8 mouse cellular contexts compared by ENCODE assay signal in the genomic region with DNA sequence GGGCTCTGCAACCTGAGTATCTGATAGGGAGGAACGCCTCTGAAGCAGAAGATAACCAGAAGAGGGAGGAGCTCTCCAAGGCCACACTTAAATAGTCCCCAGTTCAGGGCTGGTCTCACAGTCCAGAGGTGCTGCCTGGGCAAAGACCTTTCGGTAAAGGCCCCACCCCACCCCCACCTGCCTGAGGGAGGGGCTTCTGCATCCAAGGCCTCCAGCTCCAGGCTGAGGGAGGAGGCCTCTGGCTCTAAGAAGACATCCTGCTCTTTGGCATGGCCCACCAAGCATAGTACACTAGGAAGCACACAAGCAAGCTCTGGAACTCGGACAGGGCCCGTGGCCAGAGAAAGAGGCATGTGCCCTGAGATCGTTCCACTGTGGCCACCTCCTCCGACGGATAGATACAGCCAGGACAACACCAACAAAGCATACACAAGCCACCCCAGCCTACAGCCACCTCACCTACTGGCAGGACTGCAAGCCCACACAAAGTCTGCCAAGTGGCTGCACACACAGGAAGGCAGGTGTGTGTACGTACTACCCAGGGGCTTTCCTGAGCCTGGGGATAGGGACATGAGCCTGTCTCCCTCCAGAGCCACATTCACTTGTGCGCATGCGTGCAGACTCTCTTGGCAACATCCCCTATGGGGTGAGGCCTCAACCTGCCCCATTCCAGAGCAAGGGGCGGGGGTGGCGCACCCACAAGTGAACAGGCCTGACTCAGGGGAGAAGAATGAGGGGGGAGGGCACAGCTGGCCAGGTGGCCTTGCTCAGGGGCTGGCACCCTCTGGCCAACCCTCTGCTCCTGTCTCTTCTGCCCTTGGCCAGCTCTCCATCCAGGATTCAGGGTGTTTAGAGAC. TPM values are rescaled to one million over a fixed set of nuclear protein-coding genes. Genes with fewer than 3 reads are reported as not detected.
A peak's percentile ranks its signal among the peaks of the same experiment; 100 is the strongest.
DNase-seq lines count a peak whose midpoint lies in the region; ATAC-seq and TF ChIP-seq lines count a peak whose summit lies in the region.

No protein-coding gene starts in this region.

- TF ChIP-seq EP300 in lung, postnatal 0 days (IDR thresholded peaks at IDR 0.05) = peak; percentile 62

- TF ChIP-seq CTCF in E14TG2a.4 (conservative IDR thresholded peaks at IDR 0.05; ENCODE audit: low read length) (no peak), Patski (IDR thresholded peaks at IDR 0.05) (no peak)
- TF ChIP-seq CTCF in lung, postnatal 0 days (IDR thresholded peaks at IDR 0.05) = no peak

- POLR2A ChIA-PET in Patski (lab: Charles Lee) = interaction anchor here (0.9 to 1.1 kb wide), 2 partner anchors 9 to 40 kb away, joined by 3 to 5 read pairs; no protein-coding TSS in a partner anchor

- 0 out of 2 replicates have a peak, but pooled peaks cover 7% of the 10 kb centered on the region for H3K36me3 ChIP-seq in E14TG2a.4 (ENCODE audit: insufficient read depth, low read length)
- no peaks in the 10 kb centered on the region for H3K36me3 ChIP-seq in kidney, embryonic 14.5 days (ENCODE audit: control insufficient read depth, insufficient read depth, low read length)
- no peaks in the 10 kb centered on the region for H3K36me3 ChIP-seq in lung, postnatal 0 days (ENCODE audit: insufficient read depth, low read length)

- peak overlapping the region; percentile 77 for H3K4me3 ChIP-seq in E14TG2a.4 (replicated peaks; ENCODE audit: low read length)
- no peak overlapping the region for H3K4me3 ChIP-seq in kidney, embryonic 14.5 days (ENCODE audit: low read length)
- no peak overlapping the region for H3K4me3 ChIP-seq in lung, postnatal 0 days (ENCODE audit: low read depth, low read length)

- WGBS in kidney, embryonic 14.5 days = 60% methylated on average over 12 of the region's 12 CpGs
- 55% methylated on average over 12 of the region's 12 CpGs for WGBS in lung, postnatal 0 days

- CTCF ChIA-PET in Patski (lab: Charles Lee) = interaction anchor here (1.3 to 1.8 kb wide), 2 partner anchors 16 to 44 kb away, joined by 3 to 4 read pairs; no protein-coding TSS in a partner anchor

- H3K4me1 ChIP-seq in E14TG2a.4 (replicated peaks; ENCODE audit: low read depth, low read length) = peaks cover 97% of the 10 kb centered on the region
- H3K4me1 ChIP-seq in kidney, embryonic 14.5 days (ENCODE audit: control insufficient read depth, insufficient read depth, low read length) = peaks cover 55% of the 10 kb centered on the region
- H3K4me1 ChIP-seq in lung, postnatal 0 days (ENCODE audit: insufficient read depth, low read depth, low read length) = peaks cover 16% of the 10 kb centered on the region; the same call in 1 of the 2 replicates

- no peak overlapping the region for H3K4me2 ChIP-seq in kidney, embryonic 14.5 days (replicated peaks; ENCODE audit: low read depth, low read length)
- H3K4me2 ChIP-seq in lung, postnatal 0 days (replicated peaks; ENCODE audit: low read depth, low read length) = no peak overlapping the region

- no peak for DNase-seq in Patski (ENCODE audit: low read depth, low spot score)
- DNase-seq in lung, postnatal 0 days (ENCODE audit: low spot score) = peak; percentile 86
- no peak for DNase-seq in gastrocnemius, postnatal 25 days
- DNase-seq in right cerebral cortex, adult 18-20 months = no peak
- DNase-seq in thymus, adult 18-20 months = no peak
- DNase-seq in heart, adult 9 months (ENCODE audit: low spot score in 2 of 2) = no peak

- H3K27me3 ChIP-seq in E14TG2a.4 (ENCODE audit: insufficient read depth, low read length) (no peaks in the 10 kb centered on the region), Patski (no peaks in the 10 kb centered on the region)
- no peaks in the 10 kb centered on the region for H3K27me3 ChIP-seq in kidney, embryonic 14.5 days (ENCODE audit: control insufficient read depth, insufficient read depth, low read length)
- H3K27me3 ChIP-seq in lung, postnatal 0 days (replicated peaks; ENCODE audit: insufficient read depth, low read length) = no peaks in the 10 kb centered on the region

- ATAC-seq in Patski = peak; percentile 77
- 0 out of 2 replicates have a peak, but pooled peaks have one; percentile 10 for ATAC-seq in kidney, embryonic 14.5 days (ENCODE audit: low FRiP score, low TSS enrichment)
- ATAC-seq in lung, postnatal 0 days = peak; percentile 83

- H3K9me3 ChIP-seq in E14TG2a.4 (ENCODE audit: low read length) = no peaks in the 10 kb centered on the region
- H3K9me3 ChIP-seq in kidney, embryonic 14.5 days (ENCODE audit: control insufficient read depth, low read length) = no peaks in the 10 kb centered on the region
- H3K9me3 ChIP-seq in lung, postnatal 0 days (ENCODE audit: low read length) = no peaks in the 10 kb centered on the region

- H3K27ac ChIP-seq in kidney, embryonic 14.5 days (ENCODE audit: low read depth, low read length) = peak overlapping the region; percentile 24; the same call in 1 of the 2 replicates
- peak overlapping the region; percentile 64 for H3K27ac ChIP-seq in lung, postnatal 0 days (ENCODE audit: low read length)

- H3K9ac ChIP-seq in kidney, embryonic 14.5 days (ENCODE audit: low read depth, low read length) = no peak overlapping the region
- no peak overlapping the region for H3K9ac ChIP-seq in lung, postnatal 0 days (replicated peaks; ENCODE audit: low read depth)

- in situ Hi-C loops in Patski (cut with MboI; ENCODE audit: low pct_unique_long_range_greater_than_20kb) = no loop called here

RNA-seq across cellular contexts. Expression of a gene that starts 29.4 kb away (rescaled TPM):
- polyA plus RNA-seq in Patski (2021) = 47.3 TPM
- 7.3 and 7.8 TPM in 2 replicates for polyA plus RNA-seq in kidney, embryonic 14.5 days (2014; fragmentation: Nextera tagmentation; extraction: Ambion mirVana)
- 6.7 and 7.9 TPM in 2 replicates for polyA plus RNA-seq in lung, postnatal 0 days (2015; fragmentation: Nextera tagmentation; extraction: Ambion mirVana)
- 1 to 10 TPM; 1.3 to 2.0 TPM for total RNA-seq in gastrocnemius, postnatal 25 days (2021)

RNA-seq across cellular contexts. Expression of a gene that starts 42.3 kb away (rescaled TPM):
- 63.0 TPM for polyA plus RNA-seq in Patski (2021)
- 68.4 and 92.6 TPM in 2 replicates for polyA plus RNA-seq in kidney, embryonic 14.5 days (2014; fragmentation: Nextera tagmentation; extraction: Ambion mirVana)
- polyA plus RNA-seq in lung, postnatal 0 days (2015; fragmentation: Nextera tagmentation; extraction: Ambion mirVana) = 26.4 and 27.1 TPM in 2 replicates
- 10 to 100 TPM; 31.7 to 34.2 TPM for total RNA-seq in gastrocnemius, postnatal 25 days (2021)

RNA-seq across cellular contexts. Expression of a gene that starts 42.3 kb away (rescaled TPM):
- 20.2 TPM for polyA plus RNA-seq in Patski (2021)
- polyA plus RNA-seq in kidney, embryonic 14.5 days (2014; fragmentation: Nextera tagmentation; extraction: Ambion mirVana) = 17.3 and 28.9 TPM in 2 replicates
- polyA plus RNA-seq in lung, postnatal 0 days (2015; fragmentation: Nextera tagmentation; extraction: Ambion mirVana) = 7.3 and 7.5 TPM in 2 replicates
- 1 to 10 TPM; 3.5 to 4.0 TPM for total RNA-seq in gastrocnemius, postnatal 25 days (2021)

RNA-seq across cellular contexts. Expression of a gene that starts 55.6 kb away (rescaled TPM):
- polyA plus RNA-seq in Patski (2021) = 4.9 TPM
- polyA plus RNA-seq in kidney, embryonic 14.5 days (2014; fragmentation: Nextera tagmentation; extraction: Ambion mirVana) = 0.63 and 0.84 TPM in 2 replicates
- 0.80 and 0.98 TPM in 2 replicates for polyA plus RNA-seq in lung, postnatal 0 days (2015; fragmentation: Nextera tagmentation; extraction: Ambion mirVana)
- total RNA-seq in gastrocnemius, postnatal 25 days (2021) = 10 to 100 TPM; 40.2 to 44.7 TPM

Comparison
In these comparisons a context has a peak if more than half of its experiments do, and no peak if none do; other contexts are left out.
1. ATAC-seq: peak in every context shown above with its lines; median percentile 83 in lung, postnatal 0 days; 77 in Patski; 10 in kidney, embryonic 14.5 days.